Mouse (Mus musculus) forebrain, embryonic 16.5 days (tissue): Measurements from ENCODE around the gene Sel1l3. TPM values are rescaled to one million over a fixed set of nuclear protein-coding genes. Genes with fewer than 3 reads are reported as not detected.

Source experiments
- ATAC-seq: fragments of 200-750 bp; cut with Nextera tagmentation; 2 replicates; pipeline ENCODE4 v1.8.0; 2017; ENCODE audit warnings: mild to moderate bottlenecking, moderate library complexity
- H3K27ac ChIP-seq: fragments of 300-500 bp; sonication (generic); 2 replicates; pipeline ENCODE4 v1.5.1; 2014; ENCODE audit warnings: low read length, control low read depth
- H3K27me3 ChIP-seq: fragments of 300-500 bp; sonication (generic); replicated peaks from 2 replicates; pipeline ENCODE4 v1.6.1; 2014; ENCODE audit warnings: low read length; ENCODE audit not compliant: control insufficient read depth, insufficient read depth
- H3K36me3 ChIP-seq: fragments of 300-500 bp; sonication (generic); 2 replicates; pipeline ENCODE4 v1.6.1; 2014; ENCODE audit not compliant: control insufficient read depth, insufficient read depth
- H3K4me1 ChIP-seq: fragments of 300-500 bp; sonication (generic); replicated peaks from 2 replicates; pipeline ENCODE4 v1.6.1; 2014; ENCODE audit warnings: low read length; ENCODE audit not compliant: control insufficient read depth, insufficient read depth
- H3K4me2 ChIP-seq: fragments of 300-500 bp; sonication (generic); 2 replicates; pipeline ENCODE4 v1.6.1; 2014; ENCODE audit warnings: mild to moderate bottlenecking, low read length, control low read depth
- H3K4me3 ChIP-seq: fragments of 300-500 bp; sonication (generic); replicated peaks from 2 replicates; pipeline ENCODE4 v1.5.1; 2014; ENCODE audit warnings: mild to moderate bottlenecking, low read length, control low read depth
- H3K9ac ChIP-seq: fragments of 300-500 bp; sonication (generic); replicated peaks from 2 replicates; pipeline ENCODE4 v1.6.1; 2014; ENCODE audit warnings: low read depth, low read length, control low read depth
- H3K9me3 ChIP-seq: fragments of 300-500 bp; sonication (generic); 2 replicates; pipeline ENCODE4 v1.6.1; 2016; ENCODE audit warnings: low read length; ENCODE audit not compliant: control insufficient read depth
- WGBS: fragments of 180-500 bp; shearing (Covaris S2); extraction: QIAGEN DNeasy Blood & Tissue Kit; methylation state at CpG from one replicate; pipeline ENCODE4 v1.1.7; 2014; 5-methylcytosine and 5-hydroxymethylcytosine counted together
- polyA plus RNA-seq: library from polyadenylated mRNA; unstranded; fragments of >200 nt; fragmentation: Nextera tagmentation; extraction: Ambion mirVana; gene quantifications from 2 replicates; pipeline ENCODE4 v1.2.1, GENCODE M21; 2015

Sel1l3 gene
- polyA plus RNA-seq, 1 experiment from 2014 or later, result 9.9 TPM

GRCm38 (mm10) chr5:53061532-53062130 is 152.1 kb downstream of the Sel1l3 start:
- no peak overlapping the region for H3K4me2 ChIP-seq
- H3K27ac ChIP-seq, result no peak overlapping the region
- H3K4me1 ChIP-seq, result no peaks in the 10 kb centered on the region
- H3K9me3 ChIP-seq, result no peaks in the 10 kb centered on the region
- H3K27me3 ChIP-seq, result no peaks in the 10 kb centered on the region
- WGBS, result 93% methylated on average over 9 of the region's 9 CpGs
- H3K9ac ChIP-seq, result no peak overlapping the region
- ATAC-seq, result no peak
- H3K4me3 ChIP-seq, result no peak overlapping the region
- no peaks in the 10 kb centered on the region for H3K36me3 ChIP-seq

Other genes with a start within 250 kb of the Sel1l3 start
- 0.11 TPM in 1 of 2 replicates, not detected in the other for gene Slc34a2, start 175.8 kb downstream of the Sel1l3 start, polyA plus RNA-seq
- gene Smim20, start 53.2 kb upstream of the Sel1l3 start, polyA plus RNA-seq, result 63.6 and 75.6 TPM in 2 replicates